Mouse (Mus musculus): Measurements from ENCODE around the gene Arhgap27.

DNA sequence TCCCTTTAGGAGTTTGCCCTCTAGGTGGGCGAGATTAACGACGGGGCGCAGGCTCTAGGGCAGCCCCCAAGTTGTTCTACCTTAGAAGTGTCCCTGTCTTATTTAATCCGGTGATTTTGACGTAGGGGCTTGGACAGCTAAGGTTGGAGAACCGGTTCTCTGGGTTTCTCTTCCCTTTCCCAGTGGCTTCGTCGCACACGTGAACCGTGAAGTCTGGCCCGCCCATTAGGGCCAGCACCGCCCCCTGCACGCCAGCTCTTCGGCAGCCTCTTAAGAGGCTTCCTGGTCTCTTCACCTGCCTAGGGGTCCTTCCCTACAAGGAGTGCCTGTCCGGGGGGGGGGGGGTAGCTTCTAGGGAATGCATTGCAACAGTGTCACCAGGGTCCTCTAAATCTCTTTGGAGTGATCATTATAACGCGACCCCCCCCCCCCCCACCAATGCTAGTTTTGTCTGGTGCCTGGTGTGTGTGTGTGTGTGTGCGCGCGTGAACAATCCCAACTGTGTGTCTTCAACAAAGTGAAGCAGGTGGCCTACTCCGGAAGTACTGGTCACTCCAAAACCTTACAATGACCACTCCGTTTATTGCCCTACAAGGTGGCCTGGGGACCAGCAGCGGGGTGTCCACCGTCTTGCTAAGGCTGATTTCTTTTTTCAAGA is 2.0 kb downstream of the Arhgap27 start:
- TF ChIP-seq POLR2A (IDR thresholded peaks at IDR 0.05; ENCODE audit: insufficient read length, low read depth) (no peak), E2F4 (IDR thresholded peaks at IDR 0.05; ENCODE audit: insufficient read depth) (no peak), MYOD1 (IDR thresholded peaks at IDR 0.05; ENCODE audit: control insufficient read depth in 1 of 3, insufficient read length in 2 of 3, low read depth in 2 of 3) (no peak), CEBPB (IDR thresholded peaks at IDR 0.05; ENCODE audit: insufficient read depth, poor library complexity, severe bottlenecking) (no peak), MAX (IDR thresholded peaks at IDR 0.05; ENCODE audit: low read depth) (no peak), TCF12 (IDR thresholded peaks at IDR 0.05; ENCODE audit: insufficient read depth, poor library complexity, severe bottlenecking) (no peak)

Data from myocyte (in vitro differentiated cells).